Mouse (Mus musculus): ENCODE measurements around the gene Gnptg.

DNA sequence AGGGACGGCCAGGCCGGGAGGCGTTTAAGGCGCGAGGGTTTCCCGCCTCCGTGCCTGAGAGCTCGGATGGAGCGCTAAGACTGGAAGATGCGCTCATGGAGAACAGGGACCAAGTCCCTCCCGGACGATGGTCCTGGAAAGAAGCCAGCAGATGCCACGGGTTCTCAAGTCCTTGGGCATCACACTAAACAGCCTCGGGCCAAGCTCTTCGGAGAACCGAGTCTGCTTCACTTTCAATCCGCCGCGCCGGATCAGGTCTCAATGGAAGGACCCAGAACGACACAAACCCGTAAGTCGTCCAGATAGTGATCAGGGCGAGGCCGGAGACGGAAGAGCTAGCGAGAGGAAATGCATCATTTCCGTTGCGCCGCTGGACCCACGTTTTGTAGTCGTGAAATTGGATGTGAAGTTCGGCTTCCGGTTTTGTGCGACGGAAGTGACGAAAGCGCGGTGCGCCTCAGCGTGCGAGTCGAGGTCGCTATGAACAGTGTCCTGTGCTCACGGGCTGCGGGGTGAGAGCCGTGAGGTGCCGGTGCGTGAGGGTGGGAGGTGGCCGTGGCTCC lies 55.7 kb downstream of the Gnptg start, which contains the start of gene BC003965:
- TF ChIP-seq CTCF (conservative IDR thresholded peaks at IDR 0.05; ENCODE audit: insufficient read depth, insufficient read length, low read depth, low read length) (no peak), POLR2A (IDR thresholded peaks at IDR 0.05; ENCODE audit: low read depth, low read length) (peak; percentile 70)
